Mouse (Mus musculus) heart, embryonic 11.5 days (tissue): ENCODE data around the gene Dph1. TPM values are rescaled to one million over a fixed set of nuclear protein-coding genes. Genes with fewer than 3 reads are reported as not detected.
A peak's percentile ranks its signal among the peaks of the same experiment; 100 is the strongest.

Source experiments
- ATAC-seq: fragments of 200-750 bp; cut with Nextera tagmentation; replicated peaks from 2 replicates; pipeline ENCODE4 v1.8.0; 2017; ENCODE audit warnings: moderate library complexity; ENCODE audit not compliant: insufficient number of reproducible peaks, low FRiP score, low TSS enrichment
- H3K27ac ChIP-seq: fragments of 300-500 bp; sonication (generic); 2 replicates; pipeline ENCODE4 v1.5.1; 2014; ENCODE audit warnings: mild to moderate bottlenecking, low read depth, low read length
- H3K27me3 ChIP-seq: fragments of 300-500 bp; sonication (generic); 2 replicates; pipeline ENCODE4 v1.6.1; 2014; ENCODE audit warnings: mild to moderate bottlenecking, low read length, mixed read lengths; ENCODE audit not compliant: control insufficient read depth, insufficient read depth
- H3K36me3 ChIP-seq: fragments of 300-500 bp; sonication (generic); 2 replicates; pipeline ENCODE4 v1.6.1; 2014; ENCODE audit warnings: mild to moderate bottlenecking, low read length, moderate library complexity, mixed read lengths; ENCODE audit not compliant: control insufficient read depth, insufficient read depth
- H3K4me1 ChIP-seq: fragments of 300-500 bp; sonication (generic); 2 replicates; pipeline ENCODE4 v1.6.1; 2014; ENCODE audit warnings: low read length; ENCODE audit not compliant: control insufficient read depth, insufficient read depth
- H3K4me2 ChIP-seq: fragments of 300-500 bp; sonication (generic); 2 replicates; pipeline ENCODE4 v1.6.1; 2014; ENCODE audit warnings: mild to moderate bottlenecking, moderate library complexity
- H3K4me3 ChIP-seq: fragments of 300-500 bp; sonication (generic); 2 replicates; pipeline ENCODE4 v1.5.1; 2014; ENCODE audit warnings: low read depth, low read length
- H3K9ac ChIP-seq: fragments of 300-500 bp; sonication (generic); 2 replicates; pipeline ENCODE4 v1.6.1; 2014; ENCODE audit warnings: mild to moderate bottlenecking, low read depth, low read length, moderate library complexity
- H3K9me3 ChIP-seq: fragments of 300-500 bp; sonication (generic); replicated peaks from 2 replicates; pipeline ENCODE4 v1.6.1; 2016; ENCODE audit warnings: low read length; ENCODE audit not compliant: control insufficient read depth
- WGBS: fragments of 180-500 bp; shearing (Covaris S2); extraction: QIAGEN DNeasy Blood & Tissue Kit; methylation state at CpG from one replicate; pipeline ENCODE4 v1.1.7; 2014; ENCODE audit not compliant: insufficient replicate concordance; 5-methylcytosine and 5-hydroxymethylcytosine counted together
- polyA plus RNA-seq: library from polyadenylated mRNA; unstranded; fragments of >200 nt; fragmentation: Nextera tagmentation; extraction: Ambion mirVana; gene quantifications from 2 replicates; pipeline ENCODE4 v1.2.1, GENCODE M21; 2014

Gene Dph1
- polyA plus RNA-seq: 16.5 and 21.0 TPM in 2 replicates

DNA sequence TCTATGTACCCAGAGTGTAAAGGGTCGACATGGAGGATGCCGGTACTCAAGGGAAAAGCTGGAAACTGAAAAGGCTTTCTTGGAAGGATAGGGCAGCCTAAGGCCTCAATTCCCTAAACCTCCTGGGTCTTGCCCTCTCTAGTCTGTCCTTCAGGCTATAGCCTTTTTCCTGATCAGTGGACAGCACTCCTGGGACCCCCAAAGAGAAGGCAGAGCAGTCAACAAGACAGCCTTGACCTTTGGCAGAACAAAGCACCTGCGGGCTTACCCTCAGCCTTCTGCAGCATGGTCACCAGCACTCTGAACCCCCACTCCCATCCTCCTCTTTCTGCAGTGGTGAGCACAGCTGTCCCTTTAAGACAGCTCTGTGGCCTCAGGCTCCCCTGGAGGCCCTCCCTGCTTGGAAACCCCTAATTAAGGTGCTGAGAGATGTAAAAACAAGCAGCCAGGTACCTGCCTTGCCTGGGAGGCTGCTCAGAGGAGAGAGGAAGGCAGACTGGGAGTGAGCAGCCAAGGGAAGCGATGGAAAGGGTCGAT, at the start of gene Dph1:
Gene Dph1, minus strand, starts transcription at position 337 of the 537 bp plus-strand sequence.
- 52% methylated on average over 5 of the region's 5 CpGs for WGBS
- ATAC-seq: no peak
- Histone ChIP-seq H3K27ac (peak within 1 kb of the TSS; percentile 41; the same call in 1 of the 2 replicates), H3K4me1 (peaks cover 36% of the 10 kb centered on the region), H3K4me2 (peak within 1 kb of the TSS; percentile 87), H3K4me3 (peak within 1 kb of the TSS; percentile 87), H3K36me3 (no peaks in the 10 kb centered on the region), H3K9me3 (no peaks in the 10 kb centered on the region), H3K9ac (peak within 1 kb of the TSS; percentile 82), H3K27me3 (peaks cover 39% of the 10 kb centered on the region)

DNA sequence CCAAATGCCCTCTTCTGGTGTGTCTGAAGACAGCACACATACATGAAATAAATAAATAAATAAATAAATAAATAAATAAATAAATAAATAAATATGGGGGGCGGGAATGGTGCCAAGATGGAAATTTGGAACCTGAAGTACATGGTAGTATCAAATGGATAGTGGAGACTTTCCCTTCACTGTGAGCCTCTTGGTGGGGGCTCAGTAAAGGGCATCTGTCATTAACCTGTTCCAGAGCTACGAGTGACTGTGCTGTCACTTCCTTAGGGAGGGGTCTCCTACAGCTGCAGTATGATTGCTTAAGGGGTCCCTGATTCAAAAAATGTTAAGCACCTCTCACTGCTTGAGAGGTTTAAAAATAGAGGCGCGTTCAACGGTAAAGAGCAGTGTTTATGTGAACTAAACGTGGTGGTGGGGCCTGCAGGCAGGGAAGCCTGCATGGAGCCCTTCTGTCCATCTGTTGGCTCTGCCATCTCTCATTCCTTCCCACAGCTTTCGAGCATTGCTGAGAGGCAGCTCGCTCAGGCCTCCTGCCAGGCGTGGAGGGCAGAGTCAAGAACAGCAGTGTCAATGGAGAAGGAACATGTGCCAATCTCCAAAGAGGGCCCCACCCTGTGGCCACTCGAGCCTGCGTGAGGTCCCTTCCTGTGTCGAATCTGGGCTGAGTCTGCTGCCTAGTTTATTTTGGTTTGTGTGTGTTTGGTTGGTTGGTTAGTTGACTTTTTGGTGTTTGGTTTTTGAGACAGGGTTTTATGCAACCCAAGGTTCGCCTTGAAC, 49.3 kb upstream of the Dph1 start:
- 44% methylated on average over 13 of the region's 13 CpGs for WGBS
- Histone ChIP-seq H3K9ac (no peak overlapping the region), H3K9me3 (no peaks in the 10 kb centered on the region), H3K27ac (peak overlapping the region; percentile 46), H3K4me2 (no peak overlapping the region; the same call in 1 of the 2 replicates), H3K27me3 (peaks cover 6% of the 10 kb centered on the region; the same call in 1 of the 2 replicates), H3K4me3 (no peak overlapping the region), H3K36me3 (no peaks in the 10 kb centered on the region), H3K4me1 (peaks cover 19% of the 10 kb centered on the region)
- ATAC-seq: no peak

DNA sequence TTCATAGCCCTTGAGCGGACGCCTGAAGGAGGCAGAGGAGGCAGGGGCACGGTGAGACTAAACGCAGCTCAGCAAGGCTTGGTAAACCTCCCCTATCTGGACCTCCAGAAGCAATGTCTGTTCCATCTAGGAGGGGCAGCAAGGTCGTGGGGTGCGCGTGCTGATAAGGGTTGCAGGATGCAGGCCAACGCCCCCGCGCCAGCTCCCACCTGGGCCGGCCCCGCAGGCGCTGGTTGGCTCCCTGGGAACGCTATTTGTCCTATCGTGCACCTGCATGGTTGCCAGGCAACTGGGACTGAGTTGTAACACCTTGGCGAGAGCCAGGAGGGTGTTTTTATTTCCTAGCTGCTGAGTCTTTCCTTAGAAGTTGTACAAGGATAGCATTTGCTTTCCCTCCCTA, 43.7 kb upstream of the Dph1 start:
- H3K4me3 ChIP-seq: no peak overlapping the region
- H3K27me3 ChIP-seq: peaks cover 6% of the 10 kb centered on the region; the same call in 1 of the 2 replicates
- ATAC-seq: no peak; the same call in 1 of the 2 replicates
- 0 out of 2 replicates have a peak overlapping the region, but pooled peaks have one; percentile 4 for H3K4me2 ChIP-seq
- no peaks in the 10 kb centered on the region for H3K9me3 ChIP-seq
- no peak overlapping the region for H3K27ac ChIP-seq
- no peak overlapping the region for H3K9ac ChIP-seq
- WGBS: 8% methylated on average over 16 of the region's 16 CpGs
- no peaks in the 10 kb centered on the region for H3K36me3 ChIP-seq
- H3K4me1 ChIP-seq: peaks cover 13% of the 10 kb centered on the region

DNA sequence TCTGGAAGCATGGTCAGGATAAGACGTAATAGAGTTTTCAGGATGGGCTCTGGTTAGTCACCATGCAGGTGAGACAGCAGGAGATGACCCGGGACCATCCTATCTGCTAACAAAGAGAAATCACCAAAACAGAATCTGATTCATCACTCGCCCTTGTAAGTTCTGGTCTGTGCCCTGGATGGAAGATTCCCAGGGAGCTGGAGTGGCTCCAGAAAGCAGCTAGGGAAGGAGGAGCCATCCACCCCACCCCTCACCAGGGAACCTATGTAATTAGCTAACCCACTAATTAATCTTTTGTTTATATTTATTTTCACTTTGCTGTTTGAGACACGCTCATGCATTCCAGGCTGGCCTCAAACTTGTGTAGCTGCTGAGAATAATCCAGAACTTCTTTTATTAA, 41.4 kb upstream of the Dph1 start:
- no peaks in the 10 kb centered on the region for H3K36me3 ChIP-seq
- H3K4me3 ChIP-seq: no peak overlapping the region
- no peak for ATAC-seq
- H3K9me3 ChIP-seq: no peaks in the 10 kb centered on the region
- H3K27me3 ChIP-seq: peaks cover 6% of the 10 kb centered on the region; the same call in 1 of the 2 replicates
- H3K27ac ChIP-seq: no peak overlapping the region
- no peak overlapping the region for H3K4me2 ChIP-seq
- H3K9ac ChIP-seq: no peak overlapping the region
- 68% methylated on average over 4 of the region's 4 CpGs for WGBS
- H3K4me1 ChIP-seq: peaks cover 13% of the 10 kb centered on the region

DNA sequence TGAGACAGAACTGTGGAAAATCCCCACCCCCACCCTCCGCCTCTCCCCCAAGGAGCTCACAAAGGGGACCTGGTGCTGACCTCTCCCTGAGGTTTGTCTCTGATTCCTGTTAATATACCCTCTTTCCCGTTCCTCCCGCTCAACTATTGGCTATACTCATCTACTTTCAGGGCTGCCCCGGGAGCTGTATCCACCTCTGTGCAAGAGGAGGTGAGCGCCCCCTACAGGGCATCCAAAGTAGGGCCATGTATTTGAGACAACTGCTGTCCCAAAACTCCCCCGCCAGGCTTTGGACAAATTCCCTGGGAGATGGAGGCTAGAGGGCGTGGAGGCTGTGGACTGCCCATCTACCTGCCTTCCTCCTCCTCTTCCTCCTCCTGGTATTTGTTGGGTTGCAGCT, 40.7 kb upstream of the Dph1 start:
- H3K4me2 ChIP-seq: peak overlapping the region; percentile 27; the same call in 1 of the 2 replicates
- peaks cover 13% of the 10 kb centered on the region for H3K4me1 ChIP-seq
- no peaks in the 10 kb centered on the region for H3K9me3 ChIP-seq
- 8% methylated on average over 7 of the region's 7 CpGs for WGBS
- no peak overlapping the region for H3K9ac ChIP-seq
- 0 out of 2 replicates have a peak, but pooled peaks cover 4% of the 10 kb centered on the region for H3K27me3 ChIP-seq
- H3K27ac ChIP-seq: no peak overlapping the region
- no peak for ATAC-seq
- no peaks in the 10 kb centered on the region for H3K36me3 ChIP-seq
- no peak overlapping the region for H3K4me3 ChIP-seq

DNA sequence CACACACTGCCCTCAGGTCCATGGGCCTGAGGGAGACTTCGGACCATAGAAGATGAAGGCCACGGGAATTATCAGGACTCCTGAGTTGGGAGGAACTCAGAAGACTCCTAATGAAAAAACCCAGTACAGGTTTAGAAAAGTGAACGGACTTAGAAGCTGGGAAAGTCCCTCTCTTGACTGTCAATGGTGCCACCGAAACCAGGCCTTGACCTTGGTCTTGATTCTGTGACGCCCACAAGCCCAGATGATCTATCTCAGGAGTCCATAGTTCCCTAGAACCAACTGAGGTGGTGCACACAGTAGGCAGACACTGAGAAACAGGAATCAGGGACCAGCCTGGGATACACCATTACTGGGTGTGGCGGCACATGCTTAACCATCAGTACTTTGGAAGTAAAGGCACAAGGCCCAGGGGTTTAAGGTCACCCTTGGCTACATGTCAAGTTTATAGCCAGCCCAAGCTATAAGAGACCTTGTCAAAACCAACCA, 39.3 kb upstream of the Dph1 start:
- H3K36me3 ChIP-seq: no peaks in the 10 kb centered on the region
- no peak for ATAC-seq
- H3K9ac ChIP-seq: no peak overlapping the region
- no peaks in the 10 kb centered on the region for H3K9me3 ChIP-seq
- WGBS: 92% methylated on average over 6 of the region's 6 CpGs
- H3K27me3 ChIP-seq: no peaks in the 10 kb centered on the region
- H3K4me2 ChIP-seq: no peak overlapping the region
- peaks cover 13% of the 10 kb centered on the region for H3K4me1 ChIP-seq
- H3K27ac ChIP-seq: no peak overlapping the region
- no peak overlapping the region for H3K4me3 ChIP-seq

DNA sequence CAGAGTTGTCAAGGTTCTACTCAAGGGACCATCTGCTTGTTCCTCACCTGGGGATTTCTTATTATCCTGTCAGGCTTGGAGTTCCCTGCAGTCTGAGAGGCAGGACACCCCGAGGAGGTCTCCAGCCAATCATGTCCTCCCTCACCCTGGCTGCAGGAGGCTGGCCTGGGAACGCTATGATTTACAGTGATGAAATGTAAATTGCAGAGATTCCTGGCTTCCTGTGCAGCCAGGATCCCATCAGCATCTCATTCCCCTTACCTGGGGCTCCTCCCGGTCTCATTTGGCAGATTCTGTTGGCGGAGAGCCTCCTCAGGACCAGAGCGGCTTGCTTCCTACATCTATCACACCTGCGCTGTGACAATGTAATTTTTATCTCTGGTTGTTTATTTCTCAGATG, 38.2 kb upstream of the Dph1 start:
- H3K4me2 ChIP-seq: no peak overlapping the region
- ATAC-seq: no peak
- no peaks in the 10 kb centered on the region for H3K27me3 ChIP-seq
- H3K9me3 ChIP-seq: no peaks in the 10 kb centered on the region
- WGBS: 70% methylated on average over 6 of the region's 6 CpGs
- H3K9ac ChIP-seq: no peak overlapping the region
- no peak overlapping the region for H3K4me3 ChIP-seq
- H3K4me1 ChIP-seq: peaks cover 3% of the 10 kb centered on the region
- H3K36me3 ChIP-seq: no peaks in the 10 kb centered on the region
- no peak overlapping the region for H3K27ac ChIP-seq

DNA sequence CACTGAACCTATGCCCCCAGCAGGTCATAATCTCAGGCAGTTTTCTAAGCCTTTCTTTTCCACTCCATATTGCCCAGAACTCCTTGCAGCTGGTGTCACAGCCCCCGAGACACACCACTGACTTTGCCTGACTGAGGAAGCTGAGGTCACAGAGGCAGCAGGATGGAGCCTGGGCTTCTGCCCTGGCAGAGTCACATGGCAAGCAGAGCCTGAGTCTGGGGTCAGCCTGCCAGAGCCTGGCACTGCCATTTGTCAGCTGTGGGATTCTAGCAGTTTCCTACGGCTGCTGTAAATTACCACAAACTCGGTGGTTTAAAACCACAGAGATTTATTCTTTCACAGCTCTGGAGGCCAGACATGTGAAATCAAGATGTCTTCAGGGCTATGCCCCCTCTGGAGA, 36.6 kb upstream of the Dph1 start:
- WGBS: 63% methylated on average over 3 of the region's 3 CpGs
- no peak overlapping the region for H3K4me2 ChIP-seq
- H3K9me3 ChIP-seq: no peaks in the 10 kb centered on the region
- no peak overlapping the region for H3K4me3 ChIP-seq
- no peaks in the 10 kb centered on the region for H3K4me1 ChIP-seq
- no peaks in the 10 kb centered on the region for H3K27me3 ChIP-seq
- no peak for ATAC-seq
- H3K9ac ChIP-seq: no peak overlapping the region
- no peaks in the 10 kb centered on the region for H3K36me3 ChIP-seq
- no peak overlapping the region for H3K27ac ChIP-seq
